Mouse (Mus musculus) G1E (cell line): Measurements from ENCODE around the gene Pcdh15.

ENCODE experiments used
- CTCF ChIP-seq: IDR thresholded peaks from 2 replicates; pipeline ENCODE4 v1.5.1; 2012; ENCODE audit warnings: low read depth, low read length, inconsistent platforms, mixed read lengths
- GATA1 ChIP-seq: IDR thresholded peaks from 2 replicates; pipeline ENCODE4 v1.6.1; 2012; ENCODE audit warnings: borderline replicate concordance, low read length, inconsistent platforms, mixed read lengths

- TF ChIP-seq GATA1 (no peak), CTCF (no peak)
Observed at GRCm38 (mm10) chr10:73928672-73929071, 829.5 kb downstream of the Pcdh15 start.
